Mouse (Mus musculus): ENCODE measurements around the gene 4930407I10Rik. TPM values are rescaled to one million over a fixed set of nuclear protein-coding genes. Genes with fewer than 3 reads are reported as not detected.

The 4930407I10Rik gene
- polyA plus RNA-seq (2012; rRNA removed), result not detected in 2 replicates

DNA sequence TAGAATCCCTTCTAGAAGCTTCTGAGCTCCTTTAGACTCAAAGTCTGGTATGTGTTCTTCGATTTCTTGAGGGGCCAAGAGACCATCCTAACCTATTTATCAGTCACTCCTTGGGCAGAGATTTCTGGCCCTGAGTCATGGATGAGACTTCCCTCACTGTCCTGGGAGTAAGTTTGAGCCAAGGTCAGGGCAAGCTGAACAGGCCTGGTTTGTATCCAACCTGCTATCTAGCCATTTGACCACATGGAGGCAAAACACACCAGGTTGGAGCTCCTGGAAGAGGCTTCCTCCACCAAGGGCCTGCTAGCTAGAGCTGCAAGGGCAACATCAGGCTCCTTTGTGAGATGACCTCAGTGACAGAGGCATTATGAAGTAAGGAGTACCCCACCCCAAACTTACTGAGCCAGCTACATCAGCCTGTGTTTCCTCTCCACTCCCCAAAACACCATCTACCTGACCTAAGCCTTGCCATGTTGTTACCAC, at the start of gene 4930407I10Rik:
Gene 4930407I10Rik, plus strand, starts transcription at position 433 of the 483 bp plus-strand sequence.
- no peak for DNase-seq
- 74% methylated on average over 1 of the region's 1 CpGs for WGBS

DNA sequence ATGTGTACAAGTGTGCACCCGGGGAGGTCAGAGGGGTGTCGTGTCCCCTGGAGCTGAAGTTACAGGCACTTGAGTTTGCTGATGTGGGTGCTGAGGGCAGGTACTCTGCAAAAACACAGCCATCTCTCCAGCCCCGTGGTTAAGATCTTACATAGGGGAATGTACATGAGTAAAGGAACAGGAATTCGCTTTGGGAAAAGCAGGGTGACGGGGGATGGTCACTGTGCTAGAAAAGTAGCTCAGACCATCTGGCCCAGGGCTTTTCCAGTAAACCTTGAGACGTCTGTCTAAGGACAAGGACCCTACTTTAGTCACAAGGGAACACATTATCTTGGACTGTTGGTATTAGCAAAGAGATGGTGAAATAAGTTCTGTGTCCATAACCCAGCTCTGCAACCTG, 47.0 kb upstream of the 4930407I10Rik start:
- TF ChIP-seq CTCF (IDR thresholded peaks at IDR 0.05; ENCODE audit: borderline replicate concordance, insufficient read depth, low read depth, low read length) (no peak), POLR2A (IDR thresholded peaks at IDR 0.05; ENCODE audit: borderline replicate concordance, insufficient read depth, low read length) (no peak)
- H3K27me3 ChIP-seq (ENCODE audit: control insufficient read depth, insufficient read depth, low read length), result no peaks in the 10 kb centered on the region
- no peak overlapping the region for H3K27ac ChIP-seq (ENCODE audit: insufficient read depth, low read length)
- H3K4me3 ChIP-seq (replicated peaks; ENCODE audit: insufficient read depth, low read depth, low read length), result no peak overlapping the region
- WGBS, result 76% methylated on average over 6 of the region's 6 CpGs
- no peak for DNase-seq
- peaks cover 2% of the 10 kb centered on the region; the same call in 1 of the 2 replicates for H3K4me1 ChIP-seq (ENCODE audit: control insufficient read depth, insufficient read depth, low read length)

More for the DNA sequence above, at the start of gene 4930407I10Rik:
- Histone ChIP-seq H3K4me1 (ENCODE audit: control insufficient read depth, insufficient read depth, low read length) (no peaks in the 10 kb centered on the region), H3K27me3 (ENCODE audit: control insufficient read depth, insufficient read depth, low read length) (no peaks in the 10 kb centered on the region), H3K4me3 (replicated peaks; ENCODE audit: insufficient read depth, low read depth, low read length) (no peak within 1 kb of the TSS), H3K27ac (ENCODE audit: insufficient read depth, low read length) (no peak within 1 kb of the TSS)
- no peak for TF ChIP-seq POLR2A (IDR thresholded peaks at IDR 0.05; ENCODE audit: borderline replicate concordance, insufficient read depth, low read length)
- no peak for TF ChIP-seq CTCF (IDR thresholded peaks at IDR 0.05; ENCODE audit: borderline replicate concordance, insufficient read depth, low read depth, low read length)

DNA sequence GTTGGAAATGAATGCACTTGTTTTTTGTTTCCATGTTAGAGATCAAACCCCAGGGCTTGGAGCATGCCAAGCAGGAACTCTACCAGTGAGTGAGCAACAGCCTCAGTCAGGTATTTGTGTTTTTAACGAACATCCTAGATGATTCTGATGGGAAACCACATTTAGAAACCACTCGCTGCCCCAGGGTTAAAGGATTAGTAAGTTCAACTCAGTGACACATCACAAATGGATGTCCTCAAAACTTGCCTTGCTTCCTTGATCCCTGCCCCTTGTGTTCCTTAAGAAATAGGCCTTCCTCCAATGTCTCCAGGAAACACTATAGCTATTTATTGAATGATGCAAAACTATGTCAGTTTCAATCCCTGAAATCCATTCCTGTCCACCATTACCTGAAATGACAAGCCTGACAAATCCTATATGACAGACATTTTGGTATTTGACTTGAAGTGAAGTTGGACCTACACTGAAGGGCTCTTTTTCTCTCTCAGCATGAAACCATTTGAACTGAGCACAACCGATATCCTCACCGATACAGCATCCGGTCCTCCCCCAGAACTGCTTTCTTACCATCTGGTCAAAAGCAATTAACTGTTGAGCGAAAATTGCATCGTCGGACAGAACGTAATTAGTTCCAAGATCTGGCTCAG, 44.1 kb upstream of the 4930407I10Rik start:
- TF ChIP-seq POLR2A (IDR thresholded peaks at IDR 0.05; ENCODE audit: borderline replicate concordance, insufficient read depth, low read length), result no peak
- TF ChIP-seq CTCF (IDR thresholded peaks at IDR 0.05; ENCODE audit: borderline replicate concordance, insufficient read depth, low read depth, low read length), result no peak
- WGBS, result 14% methylated on average over 9 of the region's 9 CpGs

DNA sequence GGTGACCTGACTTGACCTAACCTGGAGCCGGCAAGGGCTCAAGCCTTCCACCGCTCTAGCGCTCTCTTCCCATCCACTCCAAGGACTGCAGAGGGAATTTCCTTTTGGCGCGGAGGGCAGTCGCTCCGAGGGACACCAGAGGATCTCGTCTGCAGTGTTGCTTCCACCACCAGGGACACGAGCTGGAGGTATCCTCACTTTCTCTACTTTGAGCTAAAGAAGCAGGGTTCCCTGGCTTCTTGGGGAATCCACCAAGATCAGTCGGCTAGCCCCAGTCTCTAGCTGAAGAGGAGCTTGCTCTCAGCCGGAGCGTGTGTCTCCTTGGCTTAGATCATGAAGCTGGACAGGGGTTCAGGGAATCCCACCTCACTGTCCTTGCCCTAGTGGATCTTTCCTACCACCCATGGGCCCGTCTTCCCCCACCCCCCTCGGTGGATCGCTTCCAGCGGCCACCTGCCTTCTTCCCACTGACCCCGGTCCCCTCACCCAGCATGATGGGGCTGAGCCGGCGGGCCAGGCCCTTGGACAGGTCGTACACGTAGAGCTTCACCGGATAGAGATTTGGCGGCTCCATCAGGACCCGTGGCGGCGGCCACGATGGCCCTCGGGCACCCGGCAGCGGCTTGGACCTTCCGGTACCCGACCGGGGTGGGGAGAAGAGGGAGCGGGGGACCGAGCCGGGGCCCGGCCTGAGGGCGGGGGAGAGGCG, 43.4 kb upstream of the 4930407I10Rik start:
- peak overlapping the region; percentile 91 for H3K4me3 ChIP-seq (replicated peaks; ENCODE audit: insufficient read depth, low read depth, low read length)
- H3K27ac ChIP-seq (ENCODE audit: insufficient read depth, low read length), result peak overlapping the region; percentile 70
- WGBS, result under 1% methylated on average over 39 of the region's 39 CpGs
- DNase-seq, result peak; percentile 62 to 63
- no peaks in the 10 kb centered on the region for H3K27me3 ChIP-seq (ENCODE audit: control insufficient read depth, insufficient read depth, low read length)
- peaks cover 2% of the 10 kb centered on the region; the same call in 1 of the 2 replicates for H3K4me1 ChIP-seq (ENCODE audit: control insufficient read depth, insufficient read depth, low read length)
- TF ChIP-seq CTCF (IDR thresholded peaks at IDR 0.05; ENCODE audit: borderline replicate concordance, insufficient read depth, low read depth, low read length) (no peak), POLR2A (IDR thresholded peaks at IDR 0.05; ENCODE audit: borderline replicate concordance, insufficient read depth, low read length) (no peak)

More for the DNA sequence above, 44.1 kb upstream of the 4930407I10Rik start:
- Histone ChIP-seq H3K4me1 (ENCODE audit: control insufficient read depth, insufficient read depth, low read length) (peaks cover 2% of the 10 kb centered on the region; the same call in 1 of the 2 replicates), H3K27ac (ENCODE audit: insufficient read depth, low read length) (peak overlapping the region; percentile 70), H3K27me3 (ENCODE audit: control insufficient read depth, insufficient read depth, low read length) (no peaks in the 10 kb centered on the region), H3K4me3 (replicated peaks; ENCODE audit: insufficient read depth, low read depth, low read length) (peak overlapping the region; percentile 91)
- DNase-seq, result no peak

DNA sequence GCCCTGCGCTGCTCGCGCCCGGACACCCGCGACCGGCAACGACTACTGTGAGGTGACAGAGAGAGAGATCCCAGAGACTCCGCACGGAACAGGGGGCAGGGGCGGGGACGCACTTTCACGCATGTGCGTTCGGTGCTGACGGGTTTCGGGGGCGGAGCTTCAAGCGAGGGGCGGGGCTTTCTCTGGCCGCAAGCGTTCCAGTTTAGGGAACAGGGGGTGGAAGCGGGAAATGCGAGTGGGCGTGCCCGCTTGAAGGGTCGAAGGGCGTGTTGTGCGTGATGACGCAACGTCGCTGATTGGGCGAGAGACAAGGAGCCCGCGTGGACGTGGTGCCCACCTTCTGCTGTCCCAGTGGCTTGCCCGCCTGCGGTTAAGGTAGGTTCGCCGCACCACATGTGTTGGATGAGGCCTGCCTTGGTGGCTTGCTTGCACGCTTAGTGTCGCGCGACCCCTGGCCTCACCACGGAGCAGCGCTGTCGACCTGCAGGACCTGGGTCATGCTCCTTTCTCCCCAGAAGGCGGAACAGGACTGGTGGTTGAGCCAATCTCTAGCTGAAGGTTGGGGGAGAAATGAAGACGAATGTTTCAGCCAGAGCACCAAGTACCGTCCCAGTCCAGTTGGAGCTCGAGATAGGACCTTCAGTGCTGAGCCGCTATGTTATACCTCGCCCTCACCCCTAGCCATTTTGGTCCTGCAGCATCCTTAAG, 42.7 kb upstream of the 4930407I10Rik start:
- peak; percentile 99 to 100 for DNase-seq
- WGBS, result under 1% methylated on average over 53 of the region's 53 CpGs
- Histone ChIP-seq H3K4me1 (ENCODE audit: control insufficient read depth, insufficient read depth, low read length) (0 out of 2 replicates have a peak, but pooled peaks cover 2% of the 10 kb centered on the region), H3K27ac (ENCODE audit: insufficient read depth, low read length) (peak overlapping the region; percentile 70; the same call in 1 of the 2 replicates), H3K4me3 (replicated peaks; ENCODE audit: insufficient read depth, low read depth, low read length) (peak overlapping the region; percentile 91), H3K27me3 (ENCODE audit: control insufficient read depth, insufficient read depth, low read length) (no peaks in the 10 kb centered on the region)
- peak; percentile 93 for TF ChIP-seq POLR2A (IDR thresholded peaks at IDR 0.05; ENCODE audit: borderline replicate concordance, insufficient read depth, low read length)
- TF ChIP-seq CTCF (IDR thresholded peaks at IDR 0.05; ENCODE audit: borderline replicate concordance, insufficient read depth, low read depth, low read length), result no peak; the same call in 1 of the 2 replicates

DNA sequence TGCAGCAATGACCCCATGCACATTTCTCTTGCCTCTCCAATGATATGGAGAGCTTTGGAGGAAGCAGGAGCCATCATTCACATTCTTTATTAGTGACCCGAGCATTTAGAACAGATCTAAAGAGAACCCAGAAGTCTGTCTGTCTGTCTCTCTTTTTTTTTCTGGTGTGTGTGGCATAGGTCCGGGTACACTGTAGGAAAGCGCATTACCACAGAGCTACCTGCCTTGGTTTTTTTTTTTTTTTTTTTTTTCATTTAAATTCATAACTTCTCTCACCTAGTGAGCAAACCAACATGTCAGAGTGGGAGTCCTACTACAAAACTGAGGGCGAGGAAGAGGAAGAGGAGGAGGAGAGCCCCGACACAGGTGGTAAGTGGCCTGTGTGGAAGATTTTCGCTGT, 42.1 kb upstream of the 4930407I10Rik start:
- Histone ChIP-seq H3K4me1 (ENCODE audit: control insufficient read depth, insufficient read depth, low read length) (0 out of 2 replicates have a peak, but pooled peaks cover 2% of the 10 kb centered on the region), H3K27me3 (ENCODE audit: control insufficient read depth, insufficient read depth, low read length) (no peaks in the 10 kb centered on the region), H3K27ac (ENCODE audit: insufficient read depth, low read length) (no peak overlapping the region; the same call in 1 of the 2 replicates), H3K4me3 (replicated peaks; ENCODE audit: insufficient read depth, low read depth, low read length) (peak overlapping the region; percentile 91)
- DNase-seq, result no peak
- TF ChIP-seq POLR2A (IDR thresholded peaks at IDR 0.05; ENCODE audit: borderline replicate concordance, insufficient read depth, low read length), result no peak
- TF ChIP-seq CTCF (IDR thresholded peaks at IDR 0.05; ENCODE audit: borderline replicate concordance, insufficient read depth, low read depth, low read length), result no peak
- 9% methylated on average over 6 of the region's 6 CpGs for WGBS

DNA sequence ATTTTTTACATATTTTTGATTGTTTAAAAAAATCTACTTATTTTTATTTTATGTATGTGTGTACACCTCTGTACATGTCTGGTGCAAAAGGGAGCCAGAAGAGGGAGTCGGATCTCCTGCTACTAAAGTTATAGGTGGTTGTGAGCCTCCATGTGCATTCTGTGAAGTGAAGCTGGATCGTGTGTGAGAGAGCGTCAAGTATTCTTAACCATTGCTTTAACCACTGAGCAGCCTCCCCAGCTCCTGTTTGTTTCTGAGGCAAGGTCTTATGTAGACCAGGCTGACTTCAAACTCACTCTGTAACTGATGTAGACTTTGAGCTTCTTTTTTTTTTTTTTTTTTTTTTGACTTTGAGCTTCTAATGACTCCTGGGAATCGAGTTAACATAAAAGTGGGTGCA, 41.5 kb upstream of the 4930407I10Rik start:
- DNase-seq, result no peak
- no peaks in the 10 kb centered on the region for H3K27me3 ChIP-seq (ENCODE audit: control insufficient read depth, insufficient read depth, low read length)
- TF ChIP-seq CTCF (IDR thresholded peaks at IDR 0.05; ENCODE audit: borderline replicate concordance, insufficient read depth, low read depth, low read length) (no peak), POLR2A (IDR thresholded peaks at IDR 0.05; ENCODE audit: borderline replicate concordance, insufficient read depth, low read length) (no peak)
- no peak overlapping the region for H3K4me3 ChIP-seq (replicated peaks; ENCODE audit: insufficient read depth, low read depth, low read length)
- WGBS, result 58% methylated on average over 4 of the region's 4 CpGs
- 0 out of 2 replicates have a peak, but pooled peaks cover 2% of the 10 kb centered on the region for H3K4me1 ChIP-seq (ENCODE audit: control insufficient read depth, insufficient read depth, low read length)
- H3K27ac ChIP-seq (ENCODE audit: insufficient read depth, low read length), result no peak overlapping the region

Data from cerebellum, adult 2 months (tissue).